Mouse (Mus musculus): ENCODE measurements around the gene Slc17a7.
"Not testable (repeated sequence)": the region's sequence is repeated elsewhere in the genome, so short reads cannot be mapped to it uniquely, and the experiment has no call there.

Gene Slc17a7

DNA sequence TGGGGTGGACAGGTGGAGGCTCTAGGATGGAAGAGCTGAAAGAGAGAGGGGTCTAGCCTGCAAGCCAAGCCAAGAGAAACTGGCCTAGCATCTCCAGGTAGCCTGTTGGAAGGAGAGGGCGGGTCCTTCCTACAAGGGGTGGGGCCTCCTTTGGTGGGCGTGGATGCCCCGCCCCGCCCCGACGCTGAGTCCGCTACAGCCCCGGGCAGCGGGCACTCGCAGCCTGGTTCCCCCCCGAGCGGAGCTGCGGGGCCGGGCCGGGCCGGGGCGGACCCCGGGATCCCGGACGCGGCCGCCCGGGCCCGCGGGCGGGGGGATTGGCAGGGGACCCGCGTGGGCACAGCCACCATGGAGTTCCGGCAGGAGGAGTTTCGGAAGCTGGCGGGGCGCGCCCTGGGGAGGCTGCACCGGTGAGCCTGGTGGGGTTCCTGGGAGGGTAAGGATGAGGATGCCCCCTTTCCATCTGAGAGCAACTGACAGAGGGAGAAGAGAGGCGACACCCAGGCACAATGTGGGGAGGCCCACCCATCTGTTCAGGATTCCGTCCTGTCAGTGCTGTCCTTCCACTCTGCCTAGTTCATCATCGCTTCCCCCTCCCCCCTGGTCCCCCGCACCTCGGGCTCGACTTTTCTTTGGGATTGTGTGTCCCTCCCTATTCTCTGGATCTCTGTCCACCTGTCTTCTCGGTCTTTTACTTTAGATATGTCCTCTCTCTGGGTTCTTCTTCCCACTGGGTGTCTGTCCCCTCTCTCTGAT is at the start of gene Slc17a7:
TSS of gene Slc17a7 (plus strand) at position 215 of the 756 bp plus-strand sequence.
- peak; percentile 55 for DNase-seq

DNA sequence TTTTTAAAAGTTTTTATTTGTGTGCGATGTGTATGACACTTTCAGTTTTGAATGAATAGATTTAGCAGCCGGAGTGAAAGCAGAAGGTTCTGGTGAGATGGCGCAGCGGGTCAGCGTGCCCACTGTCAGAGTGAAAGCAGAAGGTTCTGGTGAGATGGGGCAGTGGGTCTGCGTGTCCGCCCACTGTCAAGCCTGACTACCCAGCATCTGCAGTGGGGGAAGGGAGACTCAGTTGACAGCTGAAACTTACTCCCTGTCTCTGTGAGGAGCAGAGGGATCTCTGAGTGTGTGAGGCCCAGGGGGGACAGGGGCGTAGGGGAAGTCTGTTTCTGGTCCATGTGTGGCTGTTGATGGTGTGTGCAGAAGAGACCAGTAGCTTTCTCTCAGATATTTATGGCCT is 46.2 kb upstream of the Slc17a7 start:
- no peak for DNase-seq

DNA sequence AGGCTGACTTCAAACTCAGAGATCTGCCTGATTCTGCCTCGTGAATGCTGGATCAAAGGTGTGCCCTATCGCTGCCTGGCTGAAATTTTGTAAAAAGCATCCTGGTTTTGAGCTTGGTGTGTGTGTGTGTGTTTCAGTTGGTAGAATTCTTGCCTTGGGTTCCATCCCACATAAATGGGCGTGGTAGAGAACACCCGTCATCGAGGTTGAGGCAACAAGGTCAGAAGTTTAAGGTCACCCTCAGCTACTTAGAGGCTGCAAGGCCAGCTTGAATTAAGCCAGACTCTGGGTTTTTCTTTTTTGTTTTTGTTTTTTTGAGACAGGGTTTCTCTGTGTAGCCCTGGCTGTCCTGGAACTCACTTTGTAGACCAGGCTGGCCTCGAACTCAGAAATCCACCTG is 45.4 kb upstream of the Slc17a7 start:
- DNase-seq = no peak

DNA sequence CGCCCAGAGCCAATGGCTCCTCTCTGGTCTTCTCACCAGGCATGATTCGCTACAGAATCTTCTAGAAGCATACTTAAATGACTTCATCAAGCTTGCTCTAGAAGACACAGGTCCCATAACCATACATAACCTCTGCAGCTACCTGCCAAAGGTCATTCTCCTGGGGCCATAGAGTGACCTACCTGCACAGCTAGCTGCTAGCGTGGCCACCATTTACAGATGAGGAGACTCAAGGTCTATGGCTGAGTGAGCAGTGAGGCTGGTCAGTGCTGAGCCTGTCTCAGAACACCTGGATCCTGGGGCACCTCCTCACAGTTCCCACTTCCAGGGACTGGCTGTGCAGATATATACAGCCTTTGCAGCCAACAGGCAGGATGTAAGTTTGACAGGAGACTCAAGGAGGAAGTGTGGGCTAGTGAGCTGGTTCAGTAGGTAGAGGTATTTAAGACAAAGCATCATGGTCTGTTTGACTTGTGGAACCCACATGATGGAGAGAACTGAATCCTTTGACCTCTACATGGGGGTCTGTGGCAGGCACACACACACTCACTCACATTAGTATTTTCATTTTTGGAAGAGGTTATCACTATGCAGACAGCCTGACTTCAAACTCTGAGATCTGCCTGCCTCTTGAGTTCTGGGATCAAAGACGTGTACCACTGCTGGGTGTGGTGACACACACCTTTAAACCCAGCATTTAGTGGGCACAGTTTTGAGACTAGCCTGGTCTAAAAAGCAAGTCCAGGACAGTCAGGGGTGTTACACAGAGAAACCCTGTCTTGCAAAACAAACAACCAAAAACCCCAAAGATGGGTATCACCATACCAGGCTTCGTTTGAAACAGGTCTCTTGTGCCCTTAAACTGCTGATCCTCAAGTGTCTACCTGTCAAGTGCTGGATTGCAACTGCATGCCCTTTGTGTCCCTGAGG is 43.7 kb upstream of the Slc17a7 start:
- no peak for DNase-seq

DNA sequence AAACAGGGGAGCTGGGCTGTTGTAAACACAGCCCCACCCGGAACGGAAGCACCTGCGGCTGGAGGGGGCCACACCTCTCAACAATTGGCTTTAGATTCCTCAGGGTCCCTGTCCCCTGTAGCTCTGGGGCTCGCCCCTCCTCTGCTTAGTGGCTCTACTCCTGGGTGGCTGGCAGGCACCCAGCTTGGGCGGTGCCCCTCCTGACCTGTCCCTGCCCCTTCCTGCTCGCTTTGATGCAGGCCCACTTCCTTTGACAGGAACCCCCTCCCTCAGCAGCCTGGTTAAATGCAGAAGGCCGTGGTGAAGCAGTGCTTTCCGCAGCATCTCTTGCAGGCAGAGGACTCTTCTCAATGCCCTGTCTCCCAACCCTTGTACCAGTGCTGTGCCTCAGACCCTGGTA is 42.3 kb upstream of the Slc17a7 start:
- no peak for DNase-seq

DNA sequence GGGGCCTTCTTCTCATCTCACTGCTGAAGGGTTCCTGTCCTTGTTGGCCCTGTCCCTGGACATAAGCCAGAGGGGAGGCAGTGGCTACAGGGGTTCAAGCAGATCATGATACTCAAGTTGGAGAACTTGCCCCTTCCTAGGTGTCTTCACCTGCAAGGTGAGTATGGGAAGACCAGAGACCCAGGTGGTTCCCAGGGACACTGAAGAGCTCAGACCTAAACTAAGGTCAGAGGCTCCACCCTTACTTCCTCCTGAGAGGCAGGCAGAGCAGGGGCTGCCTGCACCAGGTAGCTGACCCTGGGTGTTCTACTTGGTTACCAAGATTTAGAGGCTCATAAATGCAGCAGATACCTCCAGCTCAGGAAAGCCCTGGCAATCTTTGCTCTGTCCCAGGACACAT is 41.8 kb upstream of the Slc17a7 start:
- no peak for DNase-seq

DNA sequence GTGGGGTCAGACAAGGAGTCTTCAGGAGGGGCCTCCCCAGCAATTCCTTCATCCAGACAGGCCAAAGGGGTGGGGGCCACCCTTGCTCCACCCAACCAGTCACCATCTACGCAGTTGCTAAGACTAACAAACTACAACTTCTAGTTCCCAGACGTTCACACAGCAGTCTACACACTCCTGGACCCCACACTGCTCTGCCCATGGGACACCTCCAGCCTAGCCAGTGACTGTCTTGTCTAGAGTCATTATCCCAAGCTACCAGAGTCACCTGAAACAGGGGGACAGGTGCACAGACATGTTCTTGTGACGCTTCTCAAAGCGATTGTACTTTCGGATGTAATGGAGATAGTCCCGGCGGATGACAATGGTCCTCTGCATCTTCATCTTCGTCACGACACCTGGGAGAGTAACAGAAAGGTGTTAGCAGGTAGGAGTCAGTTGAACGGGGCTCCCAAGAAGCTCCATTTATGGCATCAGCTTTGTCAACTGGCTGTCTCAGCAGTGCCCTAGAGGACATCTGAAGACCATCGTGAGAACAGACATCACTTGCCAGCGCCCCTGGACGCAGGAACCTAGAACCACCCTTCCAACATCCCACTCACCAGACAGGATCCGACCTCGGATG is 41.1 kb upstream of the Slc17a7 start:
- DNase-seq = no peak

DNA sequence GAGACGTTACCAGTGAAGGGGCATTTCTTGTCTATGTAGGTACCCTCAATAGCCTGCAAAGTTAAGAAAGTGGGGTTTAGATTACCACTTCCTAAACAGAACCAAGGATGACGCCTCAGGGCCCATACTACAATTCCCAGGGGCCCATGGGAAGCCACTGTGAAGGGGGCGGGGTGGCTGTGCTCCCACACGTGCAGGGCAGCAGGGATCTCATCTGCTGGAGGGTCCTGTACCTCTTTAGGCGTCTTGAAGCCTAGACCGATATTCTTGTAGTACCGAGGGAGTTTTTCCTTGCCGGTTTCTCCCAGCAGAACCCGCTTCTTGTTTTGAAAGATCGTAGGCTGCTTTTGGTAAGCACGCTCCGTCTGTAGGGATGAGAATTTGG is 40.6 kb upstream of the Slc17a7 start:
- DNase-seq = peak; percentile 52

DNA sequence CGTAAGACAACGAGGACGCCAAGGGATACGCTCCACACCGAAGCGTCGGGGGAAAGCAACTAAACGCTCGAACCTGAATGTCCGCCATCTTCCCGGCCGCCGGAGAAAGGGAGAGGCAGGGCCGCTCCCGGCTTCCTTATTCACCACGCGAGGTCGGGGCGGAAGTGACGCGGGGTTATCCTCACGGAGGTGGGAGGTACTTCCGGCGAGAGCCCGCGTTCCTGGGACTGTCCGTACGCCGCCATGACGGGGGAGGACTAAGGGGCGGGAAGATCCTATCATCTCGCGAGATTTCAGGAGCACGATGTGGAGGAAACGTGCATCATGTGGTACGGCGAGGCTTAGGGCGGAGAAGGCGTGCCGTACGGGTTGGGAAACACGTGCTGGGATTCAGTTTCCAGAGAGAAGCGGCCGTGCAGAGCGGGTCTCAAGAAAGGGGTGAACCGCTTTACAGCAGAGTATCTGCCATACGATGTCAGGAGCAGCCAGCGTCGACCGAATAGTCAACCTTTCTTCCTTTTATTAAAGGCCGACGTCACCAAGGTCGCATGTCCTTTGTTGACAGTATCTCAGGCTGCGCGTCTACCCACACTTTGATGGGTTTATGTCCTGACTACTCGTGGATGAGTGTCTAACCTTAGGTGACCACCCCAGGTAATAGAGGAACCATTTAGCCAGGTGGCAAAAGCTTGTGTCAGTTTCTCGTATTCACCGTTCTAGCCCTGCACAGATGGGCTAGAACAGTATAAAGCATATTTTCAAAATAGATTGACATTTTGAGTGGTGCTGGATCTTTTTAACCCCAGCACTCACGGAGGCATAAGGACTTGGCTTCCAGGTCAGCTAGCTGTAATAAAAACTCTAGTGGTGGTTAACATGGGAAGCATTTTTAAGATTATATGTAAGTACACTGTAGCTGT is 39.3 kb upstream of the Slc17a7 start, which contains the start of gene Rps11:
TSS of gene Rps11 (minus strand) at position 216 of the 920 bp plus-strand sequence.
- DNase-seq = peak; percentile 100

DNA sequence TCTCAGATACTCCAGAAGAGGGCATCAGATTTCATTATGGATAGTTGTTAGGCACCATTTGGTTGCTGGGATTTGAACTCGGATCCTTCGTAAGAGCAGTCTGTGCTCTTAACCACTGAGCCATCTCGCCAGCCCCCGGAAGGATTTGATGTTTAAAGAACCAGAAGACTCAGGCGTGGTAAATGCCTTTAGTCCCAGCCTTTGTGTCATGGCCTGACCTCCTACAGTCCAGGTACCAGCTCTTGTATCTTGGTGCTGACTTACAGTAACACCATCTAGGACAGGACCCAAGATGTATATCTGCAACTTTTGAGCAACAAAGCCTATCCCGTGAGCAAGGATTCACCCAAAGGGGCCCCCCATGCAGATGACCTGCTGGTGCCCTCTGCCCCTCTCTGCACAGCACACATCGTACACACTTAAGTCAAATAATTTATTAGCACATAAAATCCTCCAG is 38.6 kb upstream of the Slc17a7 start:
- peak; percentile 68 for DNase-seq

DNA sequence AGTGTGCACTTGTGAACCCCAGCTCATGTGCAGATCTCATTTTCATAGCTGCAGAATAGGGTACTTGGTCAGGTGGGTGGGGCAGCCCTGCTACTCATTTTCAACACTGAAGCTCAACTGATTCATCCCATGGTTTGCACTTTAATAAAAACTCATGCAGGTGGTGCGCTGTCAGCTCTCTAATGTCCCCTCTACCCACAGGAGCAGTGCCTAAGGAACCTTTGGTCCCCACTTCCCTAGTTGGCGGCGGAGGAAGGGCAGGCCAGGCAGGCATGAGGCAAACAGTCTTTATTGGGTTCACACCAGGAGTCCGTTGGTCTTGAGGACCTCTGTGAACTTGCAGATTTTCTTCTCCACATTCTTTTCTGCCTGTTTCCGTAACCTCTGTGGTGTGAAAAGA is 38.1 kb upstream of the Slc17a7 start:
- not testable (repeated sequence) for DNase-seq

DNA sequence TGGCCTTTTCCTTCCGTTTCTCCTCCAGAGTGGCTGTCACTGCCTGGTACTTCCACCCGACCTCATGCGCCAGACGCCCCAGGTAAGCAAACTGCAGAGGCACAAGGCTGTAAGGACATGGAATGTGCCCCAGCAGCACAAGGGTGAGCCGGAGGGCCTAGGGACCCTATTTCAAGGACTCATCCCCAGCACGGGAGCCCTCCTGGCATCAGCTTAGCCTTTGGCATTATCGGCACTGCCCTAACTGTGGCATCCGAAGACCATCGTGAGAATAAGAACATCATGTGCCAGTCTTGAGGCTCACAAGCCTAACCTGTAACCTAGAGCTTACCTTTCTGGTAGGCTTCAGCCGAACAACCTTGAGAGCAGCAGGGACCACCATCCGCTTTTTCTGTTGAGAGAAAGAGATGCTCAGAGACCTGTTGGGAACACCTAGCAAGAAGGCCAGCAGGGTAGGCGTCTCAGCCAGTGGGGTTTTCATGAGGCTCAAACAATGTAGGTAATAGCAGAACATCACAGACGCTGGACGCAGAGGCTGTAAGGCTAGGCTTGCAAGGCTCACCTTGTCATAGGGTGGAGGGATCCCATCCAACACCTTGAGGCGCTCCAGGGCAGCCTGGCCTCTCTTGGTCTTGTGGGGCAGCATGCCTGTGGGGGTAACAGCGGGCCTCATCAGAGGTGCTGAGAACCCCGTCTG is 37.5 kb upstream of the Slc17a7 start:
- DNase-seq = no peak

DNA sequence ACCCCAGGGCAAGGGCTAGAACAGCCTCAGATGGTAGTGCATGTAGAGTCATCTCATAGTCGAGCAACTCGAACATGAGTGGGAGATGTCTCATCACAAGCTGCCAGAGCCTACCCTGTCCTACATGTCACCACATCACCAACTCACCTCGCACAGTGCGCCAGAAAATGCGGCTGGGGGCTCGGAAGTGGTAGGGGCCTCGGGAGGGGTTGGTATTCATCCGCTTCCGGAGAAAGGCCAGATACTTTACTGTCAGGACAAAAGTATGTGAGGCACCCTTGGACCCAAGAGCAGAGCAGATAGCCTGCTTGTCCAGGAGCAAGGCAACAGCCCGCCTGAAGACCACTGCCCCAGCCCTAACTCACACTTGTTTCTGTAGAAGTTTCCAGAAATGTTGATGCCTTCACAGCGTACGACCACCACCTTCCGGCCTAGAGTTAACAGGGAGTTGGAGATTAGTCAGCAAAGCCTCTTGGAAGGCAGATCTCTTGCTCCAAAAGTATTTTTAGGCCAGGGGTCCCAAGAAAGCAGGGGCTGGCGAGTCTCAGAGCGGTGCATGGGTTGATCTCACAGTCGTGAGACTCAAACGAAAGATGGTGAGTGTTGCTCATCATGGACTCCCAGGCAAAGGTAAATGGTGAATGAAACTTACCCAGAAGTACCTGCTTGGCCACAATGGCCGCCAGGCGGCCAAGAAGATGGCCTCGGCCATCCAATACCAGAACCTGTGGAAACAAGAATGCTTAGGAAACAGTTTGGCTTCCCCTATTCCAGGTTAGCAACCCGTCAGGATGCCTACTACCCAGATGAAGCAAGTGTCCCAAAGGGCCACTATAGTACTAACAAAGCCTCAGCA is 36.7 kb upstream of the Slc17a7 start:
- DNase-seq = no peak

DNA sequence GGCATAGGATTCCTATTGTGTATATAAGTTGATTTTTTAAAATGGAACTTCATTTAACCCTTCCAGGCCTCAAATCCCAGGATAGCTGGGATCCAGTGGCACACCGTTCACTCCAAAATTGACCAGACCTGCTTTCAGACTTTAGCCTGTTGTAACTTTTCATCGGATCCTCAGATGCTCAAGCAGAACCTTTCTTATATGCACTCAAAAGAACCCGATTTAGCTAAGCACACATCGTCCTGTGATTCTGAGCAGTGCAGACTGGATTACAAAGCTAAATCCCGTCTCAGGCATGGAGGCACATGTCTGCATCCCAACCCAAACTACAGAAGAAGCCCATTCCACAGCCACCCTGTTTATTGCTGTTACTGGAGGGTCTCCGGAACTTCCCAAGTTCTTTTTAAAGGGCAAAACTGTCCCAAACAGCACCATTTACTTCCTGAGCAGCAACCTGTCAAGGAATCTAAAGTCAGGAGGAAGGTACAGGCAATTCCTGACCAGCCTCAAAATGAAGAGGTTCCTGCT is 36.0 kb upstream of the Slc17a7 start:
- no peak for DNase-seq

DNA sequence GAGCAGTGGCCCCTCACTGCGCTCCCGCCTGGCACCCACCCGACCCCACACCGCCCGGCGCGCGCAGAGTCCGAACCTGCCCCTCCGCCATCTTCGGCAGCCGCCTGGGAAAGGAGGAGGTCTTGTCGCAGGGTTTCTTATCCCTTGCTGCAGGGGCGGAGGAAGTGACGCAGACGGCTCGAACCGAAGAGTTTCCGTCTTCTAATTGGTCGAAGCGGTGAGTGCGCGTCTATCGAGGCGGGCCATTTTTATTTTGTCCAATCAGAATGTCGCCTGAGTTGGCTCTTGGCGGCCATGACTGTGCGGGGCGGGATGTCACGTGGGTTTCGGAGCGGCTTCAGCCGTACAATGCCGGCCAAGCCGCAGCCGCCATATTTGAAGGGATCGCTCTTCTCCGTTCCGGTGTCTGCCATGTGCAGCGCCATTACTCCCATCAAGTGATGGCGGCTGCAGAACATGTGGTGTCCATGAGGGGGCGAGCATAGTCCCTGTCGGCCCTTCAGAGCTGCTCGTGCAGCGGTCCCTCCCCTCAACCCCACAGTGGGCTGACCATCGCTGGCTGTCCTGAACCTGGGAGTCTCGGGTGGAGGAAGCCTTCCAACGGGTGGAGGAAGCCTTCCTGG is 35.0 kb upstream of the Slc17a7 start, which contains the start of gene Rpl13a:
TSS of gene Rpl13a (minus strand) at position 138 of the 623 bp plus-strand sequence.
- peak; percentile 99 for DNase-seq

DNA sequence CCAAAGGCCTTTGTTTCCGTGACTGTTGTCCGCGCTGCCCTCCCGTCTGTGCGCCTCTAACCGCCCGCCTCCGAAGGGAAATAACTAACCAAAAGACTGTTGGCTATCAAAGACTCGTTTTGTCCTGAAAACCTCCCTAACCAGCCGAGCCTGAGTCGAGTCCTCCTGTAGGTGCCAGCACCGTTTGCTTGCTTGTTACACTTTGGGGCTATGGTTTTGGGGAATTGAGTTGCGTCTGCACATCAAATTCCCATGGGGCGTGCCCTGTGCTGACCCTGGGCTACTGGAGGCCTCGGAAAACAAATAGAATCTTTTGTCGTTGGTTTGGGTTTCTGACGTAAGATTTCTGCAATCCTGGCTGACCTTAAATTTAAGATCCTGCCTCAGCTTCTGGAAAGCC is 34.4 kb upstream of the Slc17a7 start:
- peak; percentile 82 for DNase-seq

DNA sequence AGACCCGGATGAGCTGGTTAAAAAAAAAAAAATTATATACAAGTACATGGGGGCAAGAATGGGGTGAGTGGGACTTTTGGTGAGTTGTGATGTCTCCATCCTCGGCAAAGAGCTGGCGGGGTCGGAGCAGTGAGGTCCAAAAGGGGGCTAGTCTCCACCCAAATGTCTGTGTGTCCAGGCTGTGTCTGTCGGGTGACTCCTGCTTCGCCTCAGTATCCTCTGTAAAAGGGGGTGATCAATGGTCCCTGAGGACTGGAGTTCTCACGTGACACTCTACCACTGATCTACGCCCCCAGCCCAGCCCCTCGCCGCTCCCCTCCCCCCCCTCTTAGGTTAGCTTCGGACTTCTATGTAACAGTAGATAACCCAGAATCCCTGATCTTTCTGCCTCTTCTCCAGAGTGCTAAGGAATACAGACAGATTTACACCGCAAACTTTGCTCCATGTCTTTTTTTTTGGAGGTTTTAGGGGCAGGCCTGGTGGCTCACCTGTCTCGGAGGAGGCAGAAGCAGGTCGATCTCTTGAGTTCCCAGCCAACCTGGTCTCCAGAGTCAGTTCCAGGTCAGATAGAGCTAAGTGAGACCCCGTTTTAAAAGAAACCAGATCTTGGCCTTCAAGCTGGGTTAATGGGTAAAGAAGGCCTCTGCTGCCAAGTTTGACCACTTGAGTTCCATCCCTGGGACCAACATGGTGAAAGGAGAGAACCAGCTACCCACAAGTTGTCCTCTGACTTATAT is 33.8 kb upstream of the Slc17a7 start:
- no peak for DNase-seq

DNA sequence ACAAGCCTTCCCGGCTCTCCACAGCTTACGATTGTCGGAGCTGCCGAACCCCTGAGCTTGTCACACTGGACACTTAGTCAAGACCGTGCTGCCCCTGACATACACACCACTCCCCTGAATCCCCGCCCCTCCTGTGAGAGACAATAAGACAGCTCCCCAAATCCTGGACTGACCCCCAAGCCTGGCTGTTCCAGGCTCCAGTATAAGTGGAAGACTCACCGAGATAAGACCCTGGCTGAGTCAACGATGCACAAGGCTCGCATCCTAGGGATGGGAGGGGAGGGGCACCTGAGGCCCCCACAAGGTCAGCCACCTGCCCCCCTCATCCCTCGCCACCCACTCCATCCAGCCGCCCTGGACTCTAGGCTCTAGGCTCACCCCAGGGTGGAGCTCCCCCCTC is 31.9 kb upstream of the Slc17a7 start:
- no peak for DNase-seq
